Mouse (Mus musculus) stomach, postnatal 0 days (tissue): ENCODE data around the gene Abi3bp. TPM values are rescaled to one million over a fixed set of nuclear protein-coding genes. Genes with fewer than 3 reads are reported as not detected.

Source experiments
- ATAC-seq: fragments of 200-750 bp; cut with Nextera tagmentation; 2 replicates; pipeline ENCODE4 v1.8.0; 2017; ENCODE audit not compliant: low FRiP score, low TSS enrichment
- DNase-seq: peaks from one replicate; pipeline ENCODE4 v3.0.0-alpha.2; 2016; ENCODE audit warnings: low spot score
- H3K27ac ChIP-seq: fragments of 300-500 bp; sonication (generic); replicated peaks from 2 replicates; pipeline ENCODE4 v1.5.1; 2014; ENCODE audit warnings: mild to moderate bottlenecking, control low read depth
- H3K27me3 ChIP-seq: fragments of 300-500 bp; sonication (generic); 2 replicates; pipeline ENCODE4 v1.6.1; 2014; ENCODE audit warnings: low read length; ENCODE audit not compliant: control insufficient read depth, insufficient read depth
- H3K36me3 ChIP-seq: fragments of 300-500 bp; sonication (generic); 2 replicates; pipeline ENCODE4 v1.6.1; 2014; ENCODE audit warnings: low read length, mixed read lengths; ENCODE audit not compliant: control insufficient read depth, insufficient read depth
- H3K4me1 ChIP-seq: fragments of 300-500 bp; sonication (generic); replicated peaks from 2 replicates; pipeline ENCODE4 v1.6.1; 2014; ENCODE audit warnings: antibody characterized with exemption; ENCODE audit not compliant: control insufficient read depth, insufficient read depth
- H3K4me2 ChIP-seq: fragments of 300-500 bp; sonication (generic); replicated peaks from 2 replicates; pipeline ENCODE4 v1.6.1; 2014; ENCODE audit warnings: low read depth, mild to moderate bottlenecking, control low read depth, moderate library complexity
- H3K4me3 ChIP-seq: fragments of 300-500 bp; sonication (generic); 2 replicates; pipeline ENCODE4 v1.5.1; 2014; ENCODE audit warnings: low read depth, low read length, control low read depth
- H3K9ac ChIP-seq: fragments of 300-500 bp; sonication (generic); 2 replicates; pipeline ENCODE4 v1.6.1; 2014; ENCODE audit warnings: mild to moderate bottlenecking, low read length, control low read depth, mixed read lengths
- H3K9me3 ChIP-seq: fragments of 300-500 bp; sonication (generic); 2 replicates; pipeline ENCODE4 v1.6.1; 2016; ENCODE audit warnings: low read length; ENCODE audit not compliant: control insufficient read depth
- CTCF ChIP-seq: IDR thresholded peaks from 2 replicates; pipeline ENCODE4 v1.5.1; 2016; ENCODE audit warnings: antibody characterized with exemption, low read depth, mild to moderate bottlenecking, moderate library complexity
- EP300 ChIP-seq: optimal IDR thresholded peaks from 2 replicates; pipeline ENCODE3; 2016; ENCODE audit warnings: antibody characterized with exemption
- WGBS: fragments of 180-500 bp; shearing (Covaris S2); extraction: QIAGEN DNeasy Blood & Tissue Kit; methylation state at CpG from one replicate; pipeline ENCODE4 v1.1.7; 2014; 5-methylcytosine and 5-hydroxymethylcytosine counted together
- polyA plus RNA-seq: library from polyadenylated mRNA; unstranded; fragments of >200 nt; fragmentation: Nextera tagmentation; extraction: Ambion mirVana; gene quantifications from 2 replicates; pipeline ENCODE4 v1.2.1, GENCODE M21; 2015

Gene Abi3bp
- polyA plus RNA-seq, 1 experiment from 2014 or later = 24.7 TPM

DNA sequence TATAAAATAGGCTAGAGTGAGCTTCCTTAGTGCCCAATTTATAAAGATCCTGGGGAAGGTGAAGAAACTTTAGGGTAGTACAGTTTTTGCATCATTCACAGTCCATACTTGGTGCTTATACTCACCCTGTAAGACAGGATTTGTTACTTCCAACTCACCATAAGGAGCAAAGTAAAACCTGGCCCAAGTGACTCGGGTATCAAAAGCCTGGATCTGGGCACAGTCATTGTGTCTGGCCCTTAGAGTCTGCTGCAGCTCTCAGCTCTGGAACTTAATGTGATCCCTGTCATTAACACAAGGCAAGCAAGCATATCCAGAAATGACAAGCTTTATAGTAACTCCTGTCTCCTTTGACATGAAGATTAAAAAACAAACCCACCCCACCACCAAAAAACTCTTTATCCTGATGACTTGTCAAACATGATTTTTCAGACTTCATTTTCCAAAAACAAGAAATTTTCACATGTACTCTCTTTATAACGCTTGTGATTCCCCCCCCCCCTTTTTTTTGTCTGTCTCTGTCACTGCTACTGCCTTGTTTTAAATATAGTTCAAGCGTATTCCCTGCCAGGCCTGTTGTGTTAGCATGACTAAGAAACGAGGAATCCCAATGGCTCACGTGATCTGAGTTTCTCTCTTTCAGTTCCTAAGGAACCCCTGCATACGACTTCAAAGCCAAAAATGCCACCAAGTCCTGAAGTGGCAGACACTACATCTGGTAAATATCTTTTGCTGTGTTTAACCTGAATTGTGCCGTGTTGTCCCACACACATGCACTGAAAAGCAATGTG is 168.9 kb downstream of the Abi3bp start:
- Histone ChIP-seq H3K36me3 (peaks cover 2% of the 10 kb centered on the region; the same call in 1 of the 2 replicates), H3K9ac (no peak overlapping the region), H3K27me3 (no peaks in the 10 kb centered on the region), H3K27ac (no peak overlapping the region), H3K4me1 (no peaks in the 10 kb centered on the region), H3K9me3 (no peaks in the 10 kb centered on the region), H3K4me2 (no peak overlapping the region), H3K4me3 (no peak overlapping the region)
- WGBS = 56% methylated on average over 7 of the region's 7 CpGs
- ATAC-seq = no peak
- DNase-seq = no peak
- TF ChIP-seq EP300 (no peak), CTCF (no peak)

DNA sequence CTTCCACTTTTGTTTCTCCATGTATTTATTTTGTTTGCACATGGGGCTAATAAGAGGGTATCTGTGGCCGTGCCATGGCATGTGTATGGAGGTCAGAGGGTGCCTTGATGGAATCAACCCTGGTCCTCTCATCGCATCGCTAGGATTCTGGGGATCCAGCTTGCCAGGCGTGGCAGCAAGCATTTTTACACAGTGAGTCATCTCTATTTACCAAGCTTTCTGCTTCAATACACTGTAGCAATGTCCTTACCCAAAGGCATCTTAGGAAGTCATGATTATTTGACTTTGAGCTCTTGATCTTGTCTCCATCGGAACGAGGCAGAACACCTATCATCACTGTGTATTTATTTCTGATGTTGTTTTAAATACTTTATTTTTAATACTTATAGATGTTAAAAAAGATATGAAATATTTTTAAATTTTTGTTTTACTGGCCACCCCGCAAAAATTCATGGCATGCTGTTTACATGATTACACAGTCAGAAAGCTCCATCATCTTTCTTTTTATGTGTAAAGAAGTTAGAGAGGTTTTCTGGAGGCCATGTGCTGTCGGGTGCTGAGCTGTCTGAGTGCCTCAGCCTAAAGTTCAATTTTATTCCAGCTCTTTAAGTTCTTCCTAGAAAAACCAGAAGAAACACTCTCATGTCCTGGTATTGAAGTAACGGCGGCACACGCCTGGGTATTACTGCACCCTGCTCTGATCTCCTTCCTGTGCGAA is 177.7 kb downstream of the Abi3bp start:
- Histone ChIP-seq H3K9me3 (no peaks in the 10 kb centered on the region), H3K4me2 (no peak overlapping the region), H3K4me1 (no peaks in the 10 kb centered on the region), H3K36me3 (no peaks in the 10 kb centered on the region), H3K9ac (no peak overlapping the region), H3K27me3 (no peaks in the 10 kb centered on the region), H3K27ac (no peak overlapping the region), H3K4me3 (no peak overlapping the region)
- ATAC-seq = no peak
- 61% methylated on average over 12 of the region's 12 CpGs for WGBS
- DNase-seq = no peak
- TF ChIP-seq CTCF = no peak
- TF ChIP-seq EP300 = no peak

DNA sequence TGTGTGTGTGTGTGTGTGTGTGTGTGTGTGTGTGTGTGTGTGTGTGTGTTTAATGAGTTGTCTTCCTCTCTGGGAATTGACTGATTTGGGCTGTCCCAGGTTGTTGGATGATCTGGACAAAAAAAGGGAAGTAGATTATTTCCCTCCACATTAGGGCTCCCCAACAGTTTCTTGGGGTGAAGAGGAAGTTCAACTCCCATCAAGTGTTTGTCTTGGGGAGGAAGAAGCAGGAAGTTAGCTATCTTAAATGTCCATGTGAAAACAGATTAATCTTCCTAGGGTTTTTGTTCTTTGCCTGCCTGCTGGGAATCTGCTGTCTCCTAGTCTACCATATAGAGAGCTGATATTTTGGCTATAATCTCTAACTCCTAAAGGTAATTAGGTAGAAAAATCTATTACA is 181.2 kb downstream of the Abi3bp start:
- Histone ChIP-seq H3K9ac (no peak overlapping the region), H3K27ac (no peak overlapping the region), H3K4me1 (no peaks in the 10 kb centered on the region), H3K36me3 (no peaks in the 10 kb centered on the region), H3K27me3 (no peaks in the 10 kb centered on the region), H3K4me2 (no peak overlapping the region), H3K4me3 (no peak overlapping the region), H3K9me3 (no peaks in the 10 kb centered on the region)
- DNase-seq = no peak
- no peak for TF ChIP-seq CTCF
- ATAC-seq = no peak

DNA sequence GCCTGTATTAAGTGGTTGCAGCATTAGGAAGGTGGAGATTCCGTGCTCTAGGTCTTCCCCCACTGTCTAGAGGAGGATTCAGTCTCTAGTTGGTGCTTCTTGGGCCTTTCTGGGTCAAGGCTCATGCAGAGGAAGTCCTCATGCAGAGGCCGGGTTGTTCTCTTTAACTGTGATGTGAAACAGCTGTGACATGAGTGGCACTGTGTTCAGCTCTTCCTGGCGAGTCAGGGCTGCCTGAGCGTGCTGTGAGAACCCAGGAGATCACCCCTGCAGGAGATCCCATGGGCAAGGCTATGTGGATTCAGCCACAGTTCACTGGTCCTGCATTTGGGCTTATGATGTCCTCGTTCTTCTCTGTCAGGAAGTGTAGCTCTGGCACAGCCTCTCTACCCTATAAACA is 191.8 kb downstream of the Abi3bp start:
- DNase-seq (no peak), ATAC-seq (no peak)
- no peaks in the 10 kb centered on the region for H3K4me1 ChIP-seq
- no peaks in the 10 kb centered on the region for H3K27me3 ChIP-seq
- no peak overlapping the region for H3K4me2 ChIP-seq
- H3K9me3 ChIP-seq = no peaks in the 10 kb centered on the region
- WGBS = 69% methylated on average over 5 of the region's 5 CpGs
- no peaks in the 10 kb centered on the region for H3K36me3 ChIP-seq
- no peak overlapping the region for H3K4me3 ChIP-seq
- TF ChIP-seq CTCF (no peak), EP300 (no peak)
- no peak overlapping the region for H3K9ac ChIP-seq
- H3K27ac ChIP-seq = no peak overlapping the region

DNA sequence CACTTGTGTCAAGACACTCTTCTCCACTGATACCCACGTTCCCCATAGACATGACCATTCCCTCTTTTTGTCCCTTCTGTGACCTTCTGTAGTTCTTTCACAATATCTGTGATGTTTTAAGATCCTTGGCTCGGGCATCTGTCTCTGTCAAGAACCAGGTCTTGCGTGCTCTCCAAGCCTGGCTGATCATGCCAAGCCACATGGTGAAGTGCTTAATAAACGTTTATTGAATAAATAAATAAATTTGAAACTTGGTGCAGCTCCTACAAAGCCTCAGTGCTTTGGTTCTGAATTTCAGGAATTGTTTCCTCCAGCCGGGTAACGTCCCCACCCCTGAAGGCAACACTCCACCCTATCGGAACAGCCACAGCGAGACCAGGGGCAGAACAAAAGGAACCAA is 193.3 kb downstream of the Abi3bp start:
- no peaks in the 10 kb centered on the region for H3K9me3 ChIP-seq
- no peak for ATAC-seq

DNA sequence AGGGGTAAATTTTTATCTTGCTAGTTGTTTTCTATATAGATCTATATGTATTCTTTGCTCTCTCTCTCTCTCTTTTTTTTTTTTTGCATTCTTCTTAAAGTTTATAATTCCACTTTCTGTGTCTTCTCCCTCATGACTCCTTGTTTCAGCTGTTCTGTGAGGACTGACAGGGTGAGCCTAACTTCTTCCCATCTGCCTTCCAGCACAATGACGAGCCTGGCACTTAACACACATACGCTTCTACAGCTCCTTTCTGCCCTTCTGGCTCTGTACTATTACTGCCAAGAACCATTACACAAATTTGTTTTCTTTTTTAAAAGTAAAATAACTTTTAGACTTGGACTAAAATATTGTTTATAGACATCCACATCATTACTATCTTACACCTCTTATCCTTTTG is 195.7 kb downstream of the Abi3bp start:
- Histone ChIP-seq H3K36me3 (no peaks in the 10 kb centered on the region), H3K4me1 (no peaks in the 10 kb centered on the region), H3K4me2 (no peak overlapping the region), H3K27ac (no peak overlapping the region), H3K9me3 (no peaks in the 10 kb centered on the region), H3K9ac (no peak overlapping the region), H3K27me3 (no peaks in the 10 kb centered on the region), H3K4me3 (no peak overlapping the region)
- no peak for DNase-seq
- TF ChIP-seq CTCF (no peak), EP300 (no peak)
- no peak for ATAC-seq
- 84% methylated on average over 2 of the region's 2 CpGs for WGBS

More for the DNA sequence above, 193.3 kb downstream of the Abi3bp start:
- no peaks in the 10 kb centered on the region for H3K27me3 ChIP-seq
- DNase-seq = no peak
- no peaks in the 10 kb centered on the region for H3K36me3 ChIP-seq
- H3K4me2 ChIP-seq = no peak overlapping the region
- no peak for TF ChIP-seq CTCF
- no peak for TF ChIP-seq EP300
- H3K4me1 ChIP-seq = no peaks in the 10 kb centered on the region
- no peak overlapping the region for H3K27ac ChIP-seq
- H3K4me3 ChIP-seq = no peak overlapping the region
- no peak overlapping the region for H3K9ac ChIP-seq
- 53% methylated on average over 8 of the region's 8 CpGs for WGBS
